Mouse (Mus musculus) liver, embryonic 13.5 days (tissue): ENCODE measurements around the gene Muc13. TPM values are rescaled to one million over a fixed set of nuclear protein-coding genes. Genes with fewer than 3 reads are reported as not detected.
A peak's percentile ranks its signal among the peaks of the same experiment; 100 is the strongest.

ENCODE experiments used
- ATAC-seq: fragments of 200-750 bp; cut with Nextera tagmentation; 2 replicates; pipeline ENCODE4 v1.8.0; 2017; ENCODE audit warnings: low read depth, mild to moderate bottlenecking, moderate number of reproducible peaks, moderate library complexity
- DNase-seq: peaks from one replicate; pipeline ENCODE4 v3.0.0; 2022
- H3K27ac ChIP-seq: fragments of 300-500 bp; sonication (generic); 2 replicates; pipeline ENCODE4 v1.5.1; 2015; ENCODE audit warnings: moderate library complexity, mild to moderate bottlenecking, inconsistent platforms
- H3K27me3 ChIP-seq: fragments of 300-500 bp; sonication (generic); 2 replicates; pipeline ENCODE4 v1.6.1; 2015; ENCODE audit warnings: mild to moderate bottlenecking, inconsistent platforms
- H3K36me3 ChIP-seq: fragments of 300-500 bp; sonication (generic); 2 replicates; pipeline ENCODE4 v1.6.1; 2015; ENCODE audit warnings: mild to moderate bottlenecking, inconsistent platforms
- H3K4me1 ChIP-seq: fragments of 300-500 bp; sonication (generic); replicated peaks from 2 replicates; pipeline ENCODE4 v1.6.1; 2015; ENCODE audit warnings: inconsistent platforms
- H3K4me2 ChIP-seq: fragments of 300-500 bp; sonication (generic); 2 replicates; pipeline ENCODE4 v1.6.1; 2015; ENCODE audit warnings: inconsistent platforms, mild to moderate bottlenecking, moderate library complexity
- H3K4me3 ChIP-seq: fragments of 300-500 bp; sonication (generic); replicated peaks from 2 replicates; pipeline ENCODE4 v1.5.1; 2015; ENCODE audit warnings: mild to moderate bottlenecking, inconsistent platforms
- H3K9ac ChIP-seq: fragments of 300-500 bp; sonication (generic); 2 replicates; pipeline ENCODE4 v1.6.1; 2015; ENCODE audit warnings: mild to moderate bottlenecking, inconsistent platforms
- H3K9me3 ChIP-seq: fragments of 300-500 bp; sonication (generic); replicated peaks from 2 replicates; pipeline ENCODE4 v1.6.1; 2016; ENCODE audit warnings: inconsistent platforms
- WGBS: fragments of 180-500 bp; shearing (Covaris S2); methylation state at CpG from one replicate; pipeline ENCODE4 v1.1.7; 2015; ENCODE audit not compliant: insufficient replicate concordance; 5-methylcytosine and 5-hydroxymethylcytosine counted together
- polyA plus RNA-seq: library from polyadenylated mRNA; unstranded; fragments of >200 nt; fragmentation: Nextera tagmentation; extraction: Ambion mirVana; gene quantifications from 2 replicates; pipeline ENCODE4 v1.2.1, GENCODE M21; 2015

The Muc13 gene
- polyA plus RNA-seq, 1 experiment from 2014 or later: 2.7 TPM

DNA sequence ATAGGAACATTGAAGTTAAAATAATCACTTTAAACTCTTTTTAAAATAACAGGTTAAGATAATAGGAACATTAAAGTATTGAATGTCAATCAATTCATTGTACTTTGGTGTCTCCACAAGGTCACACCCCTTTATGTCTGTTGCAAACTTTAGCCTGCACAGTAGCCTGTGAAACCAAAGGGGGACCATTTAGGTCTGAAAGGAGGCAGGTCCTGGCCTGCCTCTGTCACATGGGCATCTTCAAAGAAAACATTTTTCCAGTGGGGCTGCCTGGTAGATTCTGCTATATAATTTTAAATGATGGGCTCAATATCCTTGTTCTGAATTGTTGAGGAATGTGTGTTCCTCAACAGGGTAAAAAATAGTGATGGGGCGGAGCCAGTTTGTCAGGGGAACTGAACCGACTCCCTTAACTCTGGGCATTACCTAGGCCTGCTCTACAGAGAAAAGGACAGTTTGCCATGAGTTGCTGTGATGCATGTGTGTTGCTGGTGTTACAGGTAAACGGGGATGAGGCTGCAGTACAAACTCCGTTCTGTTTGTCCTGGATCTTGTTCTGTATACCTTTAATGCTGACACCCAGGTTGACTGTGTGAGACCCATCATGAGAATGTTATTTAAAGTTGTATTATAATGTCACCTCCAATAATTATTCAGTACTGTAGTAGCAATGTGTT lies 22.9 kb upstream of the Muc13 start:
- no peak overlapping the region for H3K27ac ChIP-seq
- no peaks in the 10 kb centered on the region for H3K9me3 ChIP-seq
- H3K4me2 ChIP-seq: no peak overlapping the region
- H3K4me3 ChIP-seq: no peak overlapping the region
- peaks cover 48% of the 10 kb centered on the region for H3K4me1 ChIP-seq
- no peaks in the 10 kb centered on the region for H3K27me3 ChIP-seq
- H3K9ac ChIP-seq: no peak overlapping the region
- 0 out of 2 replicates have a peak, but pooled peaks cover 4% of the 10 kb centered on the region for H3K36me3 ChIP-seq
- WGBS: 74% methylated on average over 4 of the region's 4 CpGs
- ATAC-seq (no peak), DNase-seq (no peak)

DNA sequence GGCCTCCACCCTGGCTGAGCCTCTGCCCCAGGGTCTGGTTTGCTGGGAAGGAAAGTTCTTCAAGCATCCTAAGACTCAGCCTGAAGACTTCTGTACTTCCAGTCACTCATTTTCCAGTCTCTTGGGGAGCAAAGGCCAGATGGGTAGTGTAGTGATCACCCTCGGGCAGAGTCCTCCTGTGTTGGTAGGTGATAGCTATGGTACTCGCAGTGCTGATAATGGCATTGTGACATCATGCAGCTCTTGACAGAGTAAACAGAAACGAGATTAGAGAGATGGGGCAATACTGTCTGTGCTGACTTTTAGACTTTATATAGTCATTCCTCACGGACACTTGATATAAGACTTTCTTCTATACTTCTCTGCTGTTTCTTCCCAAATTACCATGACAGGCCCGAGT lies 21.0 kb upstream of the Muc13 start:
- peaks cover 46% of the 10 kb centered on the region for H3K4me1 ChIP-seq
- no peak overlapping the region for H3K4me3 ChIP-seq
- no peak for DNase-seq
- peak; percentile 84 for ATAC-seq
- no peaks in the 10 kb centered on the region for H3K36me3 ChIP-seq
- no peak overlapping the region; the same call in 1 of the 2 replicates for H3K27ac ChIP-seq
- no peak overlapping the region for H3K9ac ChIP-seq
- no peak overlapping the region for H3K4me2 ChIP-seq
- WGBS: 29% methylated on average over 5 of the region's 5 CpGs
- no peaks in the 10 kb centered on the region for H3K9me3 ChIP-seq
- H3K27me3 ChIP-seq: no peaks in the 10 kb centered on the region

DNA sequence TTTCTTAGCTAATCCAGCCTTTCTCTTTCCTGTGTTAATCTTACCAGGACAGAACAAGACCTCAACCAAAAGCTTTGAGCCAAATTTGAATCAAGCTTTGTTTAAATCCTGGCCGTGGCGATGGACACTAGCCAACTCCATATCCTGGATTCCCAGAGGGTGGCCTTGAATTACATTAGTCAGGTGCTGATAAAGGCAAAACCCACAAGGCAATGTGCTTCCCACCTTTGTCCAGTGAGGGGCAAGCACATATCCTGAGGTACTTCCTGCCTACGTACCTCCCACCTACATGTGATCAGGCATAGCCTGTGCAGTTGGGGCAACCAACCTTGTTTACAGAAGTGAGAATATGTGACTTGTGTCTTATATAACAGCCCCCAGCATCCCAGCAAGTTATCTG lies 18.9 kb upstream of the Muc13 start:
- Histone ChIP-seq H3K4me2 (no peak overlapping the region), H3K27me3 (no peaks in the 10 kb centered on the region), H3K27ac (no peak overlapping the region), H3K4me1 (peaks cover 40% of the 10 kb centered on the region), H3K9me3 (no peaks in the 10 kb centered on the region), H3K36me3 (no peaks in the 10 kb centered on the region), H3K4me3 (no peak overlapping the region), H3K9ac (no peak overlapping the region)
- DNase-seq: no peak
- WGBS: 53% methylated on average over 3 of the region's 3 CpGs
- ATAC-seq: no peak

DNA sequence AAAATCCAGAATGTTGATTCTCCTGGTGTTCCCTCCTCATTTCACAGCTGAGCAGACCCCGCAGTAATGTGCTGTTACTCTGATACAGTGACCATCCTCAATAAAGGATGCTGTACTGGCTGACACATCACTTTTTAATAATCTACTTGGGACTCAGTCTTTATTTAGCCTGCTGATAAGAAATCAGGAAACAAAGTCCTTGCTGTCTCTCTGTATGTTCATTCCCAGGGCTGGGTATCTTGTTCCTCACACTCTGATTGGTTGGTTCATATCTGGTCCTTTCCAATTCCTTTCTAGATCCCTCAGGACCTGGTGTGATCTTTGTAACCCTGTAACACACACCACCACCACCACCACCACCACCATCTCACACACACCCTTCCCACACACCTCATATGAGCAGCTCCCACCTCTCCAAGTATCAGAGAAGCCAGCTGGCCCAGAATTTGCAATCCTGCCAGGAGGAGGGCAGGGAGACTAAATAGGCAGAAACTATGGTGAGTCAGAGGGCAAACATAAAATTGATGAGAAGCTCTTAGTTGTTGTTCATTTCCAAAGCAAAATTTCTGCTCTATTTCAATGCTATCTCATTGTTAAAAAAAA lies 18.0 kb upstream of the Muc13 start:
- Histone ChIP-seq H3K9ac (no peak overlapping the region), H3K9me3 (no peaks in the 10 kb centered on the region), H3K36me3 (no peaks in the 10 kb centered on the region), H3K27ac (no peak overlapping the region), H3K4me1 (peaks cover 34% of the 10 kb centered on the region), H3K4me3 (no peak overlapping the region), H3K27me3 (no peaks in the 10 kb centered on the region), H3K4me2 (no peak overlapping the region)
- no peak for DNase-seq
- WGBS: 63% methylated on average over 1 of the region's 1 CpGs
- no peak for ATAC-seq

DNA sequence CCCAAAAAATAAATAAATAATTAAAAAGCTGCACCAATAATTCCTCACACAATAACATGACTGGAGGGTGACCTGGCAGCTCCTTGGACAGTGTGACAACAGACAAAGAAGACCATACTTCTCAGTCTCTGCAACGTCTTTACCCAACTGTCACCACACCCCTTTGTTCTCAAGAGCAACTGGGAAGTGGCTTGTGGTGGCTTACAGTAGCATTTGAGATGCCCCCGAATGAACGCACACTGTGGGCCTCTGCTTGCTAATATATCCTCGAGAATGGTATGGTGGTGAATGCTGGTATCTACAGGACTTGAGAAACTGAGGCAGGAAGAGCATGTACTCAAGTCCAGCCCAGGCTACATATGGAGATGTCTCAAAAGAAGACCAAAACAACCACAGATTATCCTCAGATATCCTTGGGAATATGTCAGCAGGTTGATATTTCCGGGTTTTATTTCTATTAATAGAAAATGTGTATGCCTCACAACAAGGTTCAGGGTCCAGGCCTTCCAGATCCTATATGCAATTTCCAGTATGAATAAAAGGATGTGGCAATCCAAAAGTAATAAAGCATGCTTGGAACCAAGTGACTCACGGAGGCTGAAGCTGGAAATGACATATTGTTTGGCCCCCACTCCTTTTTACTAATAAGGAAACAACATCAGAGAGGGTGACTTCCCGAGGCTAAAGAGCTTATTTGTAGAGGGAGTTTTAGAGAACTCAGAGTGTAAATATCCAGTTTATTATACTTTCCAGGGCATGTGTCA lies 16.9 kb upstream of the Muc13 start:
- Histone ChIP-seq H3K4me3 (no peak overlapping the region), H3K36me3 (no peaks in the 10 kb centered on the region), H3K4me1 (peaks cover 39% of the 10 kb centered on the region), H3K9me3 (no peaks in the 10 kb centered on the region), H3K9ac (no peak overlapping the region), H3K27ac (no peak overlapping the region; the same call in 1 of the 2 replicates), H3K4me2 (no peak overlapping the region), H3K27me3 (no peaks in the 10 kb centered on the region)
- 32% methylated on average over 7 of the region's 7 CpGs for whole genome bisulfite sequencing
- ATAC-seq (no peak), DNase-seq (no peak)

DNA sequence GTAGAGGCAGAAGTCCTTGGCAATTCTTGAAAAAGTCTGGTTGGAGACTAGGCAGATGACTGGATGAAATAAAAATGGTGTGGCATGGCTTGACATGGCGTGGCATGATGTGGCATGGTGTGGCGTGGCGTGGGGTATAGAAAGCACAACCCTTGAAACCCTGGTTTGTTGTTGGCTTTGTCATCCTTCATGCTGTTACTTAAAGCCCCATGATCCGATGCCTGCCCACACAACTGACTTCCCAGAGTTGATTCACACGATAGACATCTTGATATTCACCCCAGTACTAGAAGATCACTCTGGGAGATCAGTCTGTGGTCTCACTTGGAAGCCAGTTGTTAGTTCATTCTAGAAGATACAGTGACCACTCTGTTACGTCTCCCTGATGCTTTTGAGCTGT lies 16.2 kb upstream of the Muc13 start:
- H3K36me3 ChIP-seq: no peaks in the 10 kb centered on the region
- H3K27me3 ChIP-seq: no peaks in the 10 kb centered on the region
- H3K9ac ChIP-seq: no peak overlapping the region
- H3K4me3 ChIP-seq: no peak overlapping the region
- H3K4me2 ChIP-seq: no peak overlapping the region
- ATAC-seq (no peak), DNase-seq (no peak)
- no peaks in the 10 kb centered on the region for H3K9me3 ChIP-seq
- H3K27ac ChIP-seq: no peak overlapping the region; the same call in 1 of the 2 replicates
- peaks cover 40% of the 10 kb centered on the region for H3K4me1 ChIP-seq
- 70% methylated on average over 6 of the region's 6 CpGs for WGBS

DNA sequence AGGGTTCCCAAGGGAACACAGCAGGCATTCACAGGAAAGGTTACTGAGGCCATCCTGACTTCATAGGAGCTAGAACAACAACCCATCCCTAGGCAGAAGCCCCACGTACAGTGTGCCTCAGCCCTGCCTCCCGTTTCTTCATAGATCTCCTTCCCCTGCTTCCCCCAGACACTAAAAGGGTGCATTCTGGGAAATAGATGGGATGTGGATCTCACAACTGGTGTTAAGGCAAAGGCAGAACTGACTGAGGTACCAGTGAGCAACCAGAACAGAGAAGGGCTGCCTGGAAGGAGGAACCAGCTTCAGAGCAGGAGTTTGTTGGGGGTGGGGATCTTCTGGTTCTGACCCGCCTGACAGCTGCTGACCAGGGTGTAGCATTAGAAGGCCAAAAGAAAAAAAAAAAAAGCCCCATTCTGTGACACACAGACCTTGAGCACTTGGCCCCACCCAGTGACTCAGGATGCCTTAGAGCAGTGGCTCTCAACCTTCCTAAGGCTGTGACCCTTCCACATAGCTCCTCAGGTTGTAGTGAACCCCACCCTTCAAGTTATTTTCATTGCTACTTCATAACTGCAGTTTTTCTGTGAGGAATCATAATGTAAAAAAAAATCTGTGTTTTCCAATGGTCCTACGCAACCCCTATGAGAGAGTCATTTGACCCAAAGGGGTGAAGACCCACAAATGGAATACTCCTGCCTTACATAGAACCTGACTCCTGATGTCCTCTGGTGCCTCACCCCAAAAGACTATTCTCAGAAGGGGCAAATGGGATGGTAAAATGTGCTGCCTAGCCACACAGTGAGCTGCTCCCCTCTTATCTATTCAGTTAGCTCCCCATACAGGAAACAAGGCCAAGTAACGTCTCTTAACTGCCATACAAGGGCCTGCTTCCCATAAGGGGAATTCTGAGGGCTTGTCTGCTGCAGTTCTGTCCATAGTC lies 11.8 kb upstream of the Muc13 start:
- DNase-seq (no peak), ATAC-seq (peak; percentile 73)
- no peaks in the 10 kb centered on the region for H3K36me3 ChIP-seq
- WGBS: 25% methylated on average over 5 of the region's 5 CpGs
- H3K9ac ChIP-seq: peak overlapping the region; percentile 23; the same call in 1 of the 2 replicates
- no peak overlapping the region for H3K4me3 ChIP-seq
- no peaks in the 10 kb centered on the region for H3K9me3 ChIP-seq
- H3K4me2 ChIP-seq: no peak overlapping the region
- no peaks in the 10 kb centered on the region for H3K27me3 ChIP-seq
- peak overlapping the region; percentile 73 for H3K27ac ChIP-seq
- H3K4me1 ChIP-seq: peaks cover 48% of the 10 kb centered on the region

DNA sequence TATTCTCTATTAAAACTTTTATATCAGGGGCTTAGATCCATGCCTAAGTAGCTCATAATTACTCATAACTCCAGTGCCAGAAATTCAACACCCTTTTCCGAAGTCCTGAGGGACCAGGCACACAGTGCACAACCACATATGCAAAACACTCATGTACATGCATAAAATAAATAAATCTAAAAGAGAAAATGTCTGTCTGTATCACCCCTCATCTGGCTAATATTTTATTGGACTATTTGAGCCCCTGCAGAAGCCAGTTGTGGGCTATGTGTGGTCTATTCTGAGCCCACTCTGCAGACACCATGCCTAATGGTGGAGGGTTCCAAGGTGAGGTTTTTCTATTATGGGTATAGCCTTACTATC lies 11.1 kb upstream of the Muc13 start:
- peaks cover 50% of the 10 kb centered on the region for H3K4me1 ChIP-seq
- H3K36me3 ChIP-seq: no peaks in the 10 kb centered on the region
- H3K9me3 ChIP-seq: no peaks in the 10 kb centered on the region
- H3K27ac ChIP-seq: peak overlapping the region; percentile 73
- ATAC-seq: no peak
- no peak overlapping the region for H3K4me2 ChIP-seq
- WGBS: 49% methylated on average over 1 of the region's 1 CpGs
- no peak for DNase-seq
- no peaks in the 10 kb centered on the region for H3K27me3 ChIP-seq
- no peak overlapping the region for H3K9ac ChIP-seq
- H3K4me3 ChIP-seq: no peak overlapping the region

DNA sequence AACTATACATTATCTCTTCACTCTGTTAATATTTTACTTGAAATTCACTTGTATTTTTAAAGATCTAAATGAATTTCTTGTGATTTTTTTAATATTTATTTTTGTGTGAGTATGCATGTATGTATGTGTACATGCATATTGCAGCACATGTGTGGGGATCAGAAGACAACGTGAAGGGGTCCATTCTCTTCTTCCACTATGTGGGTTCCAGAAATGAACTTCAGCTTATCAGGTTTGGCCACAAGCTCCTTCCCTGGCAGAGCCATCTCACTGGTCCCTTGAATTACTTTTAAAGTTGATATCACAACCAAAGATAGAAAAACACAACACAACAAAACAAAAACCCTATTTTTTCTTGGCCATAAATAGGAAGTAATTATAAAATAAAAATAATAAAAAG lies 9.3 kb upstream of the Muc13 start:
- Histone ChIP-seq H3K36me3 (no peaks in the 10 kb centered on the region), H3K4me3 (no peak overlapping the region), H3K4me2 (no peak overlapping the region), H3K9ac (no peak overlapping the region), H3K27ac (0 out of 2 replicates have a peak overlapping the region, but pooled peaks have one; percentile 31), H3K9me3 (no peaks in the 10 kb centered on the region), H3K4me1 (peaks cover 49% of the 10 kb centered on the region), H3K27me3 (no peaks in the 10 kb centered on the region)
- ATAC-seq (no peak), DNase-seq (no peak)
- 7% methylated on average over 1 of the region's 1 CpGs for WGBS

DNA sequence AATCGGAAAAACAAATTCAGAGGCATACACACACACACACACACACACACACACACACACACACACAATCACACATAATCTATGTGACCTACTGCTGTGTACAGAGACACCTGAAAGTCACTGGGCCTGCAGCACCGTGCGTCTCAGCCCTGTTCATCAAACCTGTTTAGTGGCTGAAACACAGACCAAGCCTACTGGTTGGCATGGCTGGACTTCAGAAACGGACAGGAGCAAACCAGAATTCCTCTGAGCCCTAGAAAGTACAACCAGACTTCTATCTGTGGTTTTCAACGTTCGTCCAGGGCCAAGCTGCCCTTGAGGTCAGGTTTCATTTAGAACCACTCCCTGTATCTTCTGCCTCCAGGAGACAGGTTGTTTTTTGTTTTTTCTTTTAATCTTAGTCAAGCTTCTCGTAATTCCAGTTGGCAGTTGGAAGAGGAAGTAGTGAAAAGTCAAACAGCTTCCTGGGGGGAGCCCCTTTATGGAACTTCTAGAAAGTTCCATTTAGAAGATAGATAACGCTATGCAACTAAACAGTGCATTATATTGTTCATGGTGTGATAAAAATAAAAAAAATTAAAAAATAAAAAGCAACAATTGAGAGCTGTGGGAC lies 8.6 kb upstream of the Muc13 start:
- no peak overlapping the region for H3K9ac ChIP-seq
- peak overlapping the region; percentile 44 for H3K27ac ChIP-seq
- no peak; the same call in 1 of the 2 replicates for ATAC-seq
- no peak for DNase-seq
- no peaks in the 10 kb centered on the region for H3K27me3 ChIP-seq
- WGBS: 15% methylated on average over 8 of the region's 8 CpGs
- H3K4me3 ChIP-seq: no peak overlapping the region
- H3K4me2 ChIP-seq: no peak overlapping the region
- H3K36me3 ChIP-seq: no peaks in the 10 kb centered on the region
- H3K4me1 ChIP-seq: peaks cover 49% of the 10 kb centered on the region
- no peaks in the 10 kb centered on the region for H3K9me3 ChIP-seq
